Mouse (Mus musculus) forebrain, embryonic 15.5 days (tissue): ENCODE data around the gene Nectin1. TPM values are rescaled to one million over a fixed set of nuclear protein-coding genes. Genes with fewer than 3 reads are reported as not detected.

Experiments
- ATAC-seq: fragments of 200-750 bp; cut with Nextera tagmentation; replicated peaks from 2 replicates; pipeline ENCODE4 v1.8.0; 2017; ENCODE audit warnings: mild to moderate bottlenecking, moderate TSS enrichment, moderate library complexity
- H3K27ac ChIP-seq: fragments of 300-500 bp; sonication (generic); replicated peaks from 2 replicates; pipeline ENCODE4 v1.5.1; 2015; ENCODE audit warnings: mild to moderate bottlenecking, inconsistent platforms
- H3K27me3 ChIP-seq: fragments of 300-500 bp; sonication (generic); 2 replicates; pipeline ENCODE4 v1.6.1; 2015; ENCODE audit warnings: inconsistent platforms
- H3K36me3 ChIP-seq: fragments of 300-500 bp; sonication (generic); 2 replicates; pipeline ENCODE4 v1.6.1; 2015; ENCODE audit warnings: mild to moderate bottlenecking, inconsistent platforms
- H3K4me1 ChIP-seq: fragments of 300-500 bp; sonication (generic); 2 replicates; pipeline ENCODE4 v1.6.1; 2015; ENCODE audit warnings: inconsistent platforms
- H3K4me2 ChIP-seq: fragments of 300-500 bp; sonication (generic); replicated peaks from 2 replicates; pipeline ENCODE4 v1.6.1; 2015; ENCODE audit warnings: mild to moderate bottlenecking, inconsistent platforms
- H3K4me3 ChIP-seq: fragments of 300-500 bp; sonication (generic); 2 replicates; pipeline ENCODE4 v1.5.1; 2015; ENCODE audit warnings: mild to moderate bottlenecking, inconsistent platforms
- H3K9ac ChIP-seq: fragments of 300-500 bp; sonication (generic); replicated peaks from 2 replicates; pipeline ENCODE4 v1.6.1; 2015; ENCODE audit warnings: mild to moderate bottlenecking, inconsistent platforms
- H3K9me3 ChIP-seq: fragments of 300-500 bp; sonication (generic); 2 replicates; pipeline ENCODE4 v1.6.1; 2016; ENCODE audit warnings: inconsistent platforms
- WGBS: fragments of 180-500 bp; shearing (Covaris S2); methylation state at CpG from one replicate; pipeline ENCODE4 v1.1.7; 2015; ENCODE audit warnings: mixed read lengths; 5-methylcytosine and 5-hydroxymethylcytosine counted together
- polyA plus RNA-seq: library from polyadenylated mRNA; unstranded; fragments of >200 nt; fragmentation: Nextera tagmentation; extraction: Ambion mirVana; gene quantifications from 2 replicates; pipeline ENCODE4 v1.2.1, GENCODE M21; 2015

Gene Nectin1
- polyA plus RNA-seq, 1 experiment from 2014 or later, result 10.1 TPM

- Histone ChIP-seq H3K9me3 (no peaks in the 10 kb centered on the region), H3K27me3 (no peaks in the 10 kb centered on the region), H3K4me3 (no peak overlapping the region), H3K4me2 (no peak overlapping the region), H3K36me3 (no peaks in the 10 kb centered on the region), H3K27ac (no peak overlapping the region), H3K4me1 (peaks cover 35% of the 10 kb centered on the region), H3K9ac (no peak overlapping the region)
- 91% methylated on average over 6 of the region's 6 CpGs for WGBS
- ATAC-seq, result no peak
Observed at GRCm38 (mm10) chr9:43772460-43772859, 28.7 kb downstream of the Nectin1 start.

GRCm38 (mm10) chr9:43773521-43773920 lies 29.7 kb downstream of the Nectin1 start:
- Histone ChIP-seq H3K9ac (no peak overlapping the region), H3K36me3 (no peaks in the 10 kb centered on the region), H3K9me3 (no peaks in the 10 kb centered on the region), H3K4me1 (peaks cover 36% of the 10 kb centered on the region), H3K4me3 (no peak overlapping the region), H3K27ac (no peak overlapping the region), H3K4me2 (no peak overlapping the region), H3K27me3 (no peaks in the 10 kb centered on the region)
- 82% methylated on average over 2 of the region's 2 CpGs for WGBS
- ATAC-seq, result no peak

- no peaks in the 10 kb centered on the region for H3K36me3 ChIP-seq
- H3K4me2 ChIP-seq, result no peak overlapping the region
- 87% methylated on average over 5 of the region's 5 CpGs for WGBS
- no peak overlapping the region for H3K4me3 ChIP-seq
- H3K4me1 ChIP-seq, result peaks cover 27% of the 10 kb centered on the region
- no peak overlapping the region for H3K27ac ChIP-seq
- H3K9me3 ChIP-seq, result no peaks in the 10 kb centered on the region
- ATAC-seq, result no peak
- no peak overlapping the region for H3K9ac ChIP-seq
- no peaks in the 10 kb centered on the region for H3K27me3 ChIP-seq
Observed at GRCm38 (mm10) chr9:43774427-43774826, 30.6 kb downstream of the Nectin1 start.

- Histone ChIP-seq H3K4me2 (no peak overlapping the region), H3K27ac (no peak overlapping the region), H3K27me3 (no peaks in the 10 kb centered on the region), H3K4me1 (peaks cover 28% of the 10 kb centered on the region), H3K36me3 (no peaks in the 10 kb centered on the region), H3K4me3 (no peak overlapping the region), H3K9ac (no peak overlapping the region), H3K9me3 (no peaks in the 10 kb centered on the region)
- WGBS, result 29% methylated on average over 3 of the region's 3 CpGs
- ATAC-seq, result no peak
Observed at GRCm38 (mm10) chr9:43776231-43776630, 32.4 kb downstream of the Nectin1 start.

GRCm38 (mm10) chr9:43777362-43778360 lies 33.9 kb downstream of the Nectin1 start:
- H3K9me3 ChIP-seq, result no peaks in the 10 kb centered on the region
- no peak overlapping the region for H3K9ac ChIP-seq
- no peaks in the 10 kb centered on the region for H3K36me3 ChIP-seq
- no peak overlapping the region for H3K4me2 ChIP-seq
- no peak overlapping the region for H3K4me3 ChIP-seq
- H3K27me3 ChIP-seq, result no peaks in the 10 kb centered on the region
- peaks cover 34% of the 10 kb centered on the region for H3K4me1 ChIP-seq
- ATAC-seq, result no peak
- no peak overlapping the region for H3K27ac ChIP-seq
- WGBS, result 70% methylated on average over 16 of the region's 16 CpGs

GRCm38 (mm10) chr9:43780883-43781282 lies 37.1 kb downstream of the Nectin1 start:
- Histone ChIP-seq H3K4me3 (no peak overlapping the region), H3K4me1 (peaks cover 38% of the 10 kb centered on the region), H3K27me3 (no peaks in the 10 kb centered on the region; the same call in 1 of the 2 replicates), H3K4me2 (no peak overlapping the region), H3K27ac (no peak overlapping the region), H3K36me3 (no peaks in the 10 kb centered on the region), H3K9me3 (no peaks in the 10 kb centered on the region), H3K9ac (no peak overlapping the region)
- 49% methylated on average over 8 of the region's 8 CpGs for WGBS
- ATAC-seq, result no peak

GRCm38 (mm10) chr9:43782401-43782800 lies 38.6 kb downstream of the Nectin1 start:
- Histone ChIP-seq H3K27me3 (no peaks in the 10 kb centered on the region; the same call in 1 of the 2 replicates), H3K27ac (no peak overlapping the region), H3K4me1 (peaks cover 29% of the 10 kb centered on the region), H3K9ac (no peak overlapping the region), H3K4me2 (no peak overlapping the region), H3K4me3 (no peak overlapping the region), H3K9me3 (no peaks in the 10 kb centered on the region), H3K36me3 (no peaks in the 10 kb centered on the region)
- ATAC-seq, result no peak
- 69% methylated on average over 5 of the region's 5 CpGs for WGBS

GRCm38 (mm10) chr9:43783959-43784358 lies 40.2 kb downstream of the Nectin1 start:
- Histone ChIP-seq H3K9me3 (no peaks in the 10 kb centered on the region), H3K27ac (no peak overlapping the region), H3K4me1 (peaks cover 28% of the 10 kb centered on the region), H3K36me3 (no peaks in the 10 kb centered on the region), H3K4me2 (no peak overlapping the region), H3K4me3 (no peak overlapping the region), H3K27me3 (no peaks in the 10 kb centered on the region; the same call in 1 of the 2 replicates), H3K9ac (no peak overlapping the region)
- ATAC-seq, result no peak
- WGBS, result 67% methylated on average over 3 of the region's 3 CpGs

- Histone ChIP-seq H3K9ac (no peak overlapping the region), H3K4me2 (no peak overlapping the region), H3K4me1 (peaks cover 28% of the 10 kb centered on the region), H3K9me3 (no peaks in the 10 kb centered on the region), H3K27me3 (no peaks in the 10 kb centered on the region; the same call in 1 of the 2 replicates), H3K27ac (no peak overlapping the region), H3K4me3 (no peak overlapping the region), H3K36me3 (no peaks in the 10 kb centered on the region)
- no peak for ATAC-seq
- WGBS, result 59% methylated on average over 13 of the region's 13 CpGs
Observed at GRCm38 (mm10) chr9:43784841-43785240, 41.1 kb downstream of the Nectin1 start.

- Histone ChIP-seq H3K36me3 (0 out of 2 replicates have a peak, but pooled peaks cover 4% of the 10 kb centered on the region), H3K9ac (no peak overlapping the region), H3K27ac (no peak overlapping the region), H3K4me2 (no peak overlapping the region), H3K27me3 (no peaks in the 10 kb centered on the region; the same call in 1 of the 2 replicates), H3K4me1 (peaks cover 17% of the 10 kb centered on the region), H3K4me3 (no peak overlapping the region), H3K9me3 (no peaks in the 10 kb centered on the region)
- 62% methylated on average over 4 of the region's 4 CpGs for WGBS
- ATAC-seq, result no peak
Observed at GRCm38 (mm10) chr9:43787591-43787990, 43.8 kb downstream of the Nectin1 start.

- Histone ChIP-seq H3K9me3 (no peaks in the 10 kb centered on the region), H3K4me1 (peaks cover 2% of the 10 kb centered on the region; the same call in 1 of the 2 replicates), H3K27me3 (no peaks in the 10 kb centered on the region), H3K27ac (no peak overlapping the region), H3K4me2 (no peak overlapping the region), H3K4me3 (no peak overlapping the region), H3K9ac (no peak overlapping the region), H3K36me3 (peaks cover 21% of the 10 kb centered on the region)
- no peak for ATAC-seq
- WGBS, result 84% methylated on average over 9 of the region's 9 CpGs
Observed at GRCm38 (mm10) chr9:43792681-43793080, 48.9 kb downstream of the Nectin1 start.

- ATAC-seq, result no peak
- H3K36me3 ChIP-seq, result peaks cover 21% of the 10 kb centered on the region
Observed at GRCm38 (mm10) chr9:43793411-43793810, 49.6 kb downstream of the Nectin1 start.

More at GRCm38 (mm10) chr9:43793411-43793810, 49.6 kb downstream of the Nectin1 start:
- H3K27me3 ChIP-seq, result no peaks in the 10 kb centered on the region
- no peaks in the 10 kb centered on the region for H3K4me1 ChIP-seq
- WGBS, result 83% methylated on average over 3 of the region's 3 CpGs
- H3K27ac ChIP-seq, result no peak overlapping the region
- no peak overlapping the region for H3K4me2 ChIP-seq
- no peaks in the 10 kb centered on the region for H3K9me3 ChIP-seq
- no peak overlapping the region for H3K9ac ChIP-seq
- H3K4me3 ChIP-seq, result no peak overlapping the region
